Mouse (Mus musculus): ENCODE measurements around the gene Ffar4.

DNA sequence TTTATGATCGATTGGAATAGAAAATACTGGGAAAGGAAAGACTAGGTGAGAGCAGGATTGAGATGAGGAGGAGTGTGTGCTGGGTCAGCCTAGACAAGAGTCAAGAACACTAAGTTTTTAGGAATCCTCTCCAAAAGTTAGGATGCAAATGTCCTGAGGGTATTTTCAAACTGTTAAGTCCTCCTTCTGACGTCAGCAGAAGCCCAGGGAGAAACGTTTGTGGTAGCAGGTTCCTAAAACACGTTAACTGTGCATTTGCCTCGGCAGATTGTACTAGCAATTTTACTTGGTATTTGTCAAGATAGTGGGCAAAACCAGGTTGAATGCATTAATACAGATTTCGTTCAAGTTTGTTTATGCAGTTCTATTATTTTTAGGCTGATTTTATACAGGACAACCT, 41.1 kb upstream of the Ffar4 start:
- TF ChIP-seq POLR2A (IDR thresholded peaks at IDR 0.05; ENCODE audit: borderline replicate concordance, extremely low read depth, low read depth, low read length), result no peak
- no peak for TF ChIP-seq CTCF (IDR thresholded peaks at IDR 0.05; ENCODE audit: insufficient read depth, low read length)

Measured in lung, adult 2 months (tissue).